Mouse (Mus musculus) lung, adult 2 months (tissue): ENCODE results near the gene Slc28a2.

Source experiments
- CTCF ChIP-seq: fragments of 200-500 bp; IDR thresholded peaks from 2 replicates; pipeline ENCODE4 v1.5.1; 2011; ENCODE audit warnings: mild to moderate bottlenecking, low read length, control low read depth; ENCODE audit not compliant: insufficient read depth
- POLR2A ChIP-seq: fragments of 200-500 bp; IDR thresholded peaks from 2 replicates; pipeline ENCODE4 v1.6.1; 2011; ENCODE audit warnings: low read depth, mild to moderate bottlenecking, control low read depth, low read length, borderline replicate concordance; ENCODE audit errors: extremely low read depth

DNA sequence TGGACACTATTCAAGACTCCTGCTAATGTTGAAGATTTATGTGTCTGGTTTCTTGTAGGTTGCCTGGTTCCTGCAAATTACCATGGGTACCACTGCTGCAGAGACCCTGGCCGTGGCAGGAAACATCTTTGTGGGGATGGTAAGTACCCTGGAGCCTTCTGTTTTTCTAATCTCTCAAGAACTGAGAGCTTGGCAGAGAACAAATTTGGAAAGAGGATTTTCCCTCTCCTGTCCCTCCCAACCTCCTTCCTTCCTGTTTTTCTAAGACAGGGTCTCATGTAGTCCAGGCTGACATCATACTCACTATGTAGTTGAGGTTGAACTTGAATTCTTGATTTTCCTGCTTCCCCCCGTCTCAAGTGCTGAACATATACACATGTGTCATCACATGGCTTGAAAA lies 26.1 kb downstream of the Slc28a2 start:
- TF ChIP-seq CTCF (no peak), POLR2A (no peak)
